Comparison of ENCODE assay signal across 17 mouse cellular contexts in genomic region chr8:91371995-91372394, GRCm38 (mm10). TPM values are rescaled to one million over a fixed set of nuclear protein-coding genes. Genes with fewer than 3 reads are reported as not detected.
A peak's percentile ranks its signal among the peaks of the same experiment; 100 is the strongest.
DNase-seq lines count a peak whose midpoint lies in the region; ATAC-seq and TF ChIP-seq lines count a peak whose summit lies in the region.
"Had no signal": no experiment of that assay in that cellular context is flagged by ENCODE, and none has a peak within 500 bp of the region (broad histone marks: within the 10 kb centered on the region; RNA-seq: fewer than 3 reads in every experiment).

No protein-coding gene starts in this region.

- intact Hi-C loops in heart, adult 2 months (cut with DNase I), result loop anchor here (5.0 kb wide), 1 partner anchor 60 kb away; the partner anchor contains the start of genes Fto and Rpgrip1l

- no peaks in the 10 kb centered on the region for H3K27me3 ChIP-seq in heart, adult 2 months (ENCODE audit: control insufficient read depth, insufficient read depth, low read length)
- no peaks in the 10 kb centered on the region for H3K27me3 ChIP-seq in heart, embryonic 16.5 days (ENCODE audit: control insufficient read depth, insufficient read depth, low read length)
- no peaks in the 10 kb centered on the region for H3K27me3 ChIP-seq in kidney, embryonic 14.5 days (ENCODE audit: control insufficient read depth, insufficient read depth, low read length)
- peaks cover 6% of the 10 kb centered on the region; the same call in 1 of the 2 replicates for H3K27me3 ChIP-seq in forebrain, embryonic 15.5 days
- H3K27me3 ChIP-seq: intestine, embryonic 15.5 days; liver, embryonic 15.5 days had no signal

- H3K36me3 ChIP-seq in heart, adult 2 months (ENCODE audit: control insufficient read depth, insufficient read depth, low read length), result peaks cover 15% of the 10 kb centered on the region
- H3K36me3 ChIP-seq in heart, embryonic 16.5 days (ENCODE audit: control insufficient read depth, insufficient read depth), result no peaks in the 10 kb centered on the region
- no peaks in the 10 kb centered on the region for H3K36me3 ChIP-seq in kidney, embryonic 14.5 days (ENCODE audit: control insufficient read depth, insufficient read depth, low read length)
- no peaks in the 10 kb centered on the region for H3K36me3 ChIP-seq in forebrain, embryonic 15.5 days
- H3K36me3 ChIP-seq: hindbrain, embryonic 13.5 days; intestine, embryonic 15.5 days; limb, embryonic 12.5 days; liver, embryonic 15.5 days; midbrain, embryonic 15.5 days had no signal

- DNase-seq in gastrocnemius, adult 18-20 months (ENCODE audit: low spot score), result peak; percentile 48
- no peak for DNase-seq in gastrocnemius, postnatal 4 days (ENCODE audit: low spot score in 2 of 2)
- DNase-seq in brain, adult 2 months (ENCODE audit: low read depth, low spot score), result peak; percentile 49
- peak; percentile 56 to 72 for DNase-seq in heart, adult 2 months
- DNase-seq: cerebellum, adult 11-12 months; thymus, postnatal 14 days had no signal

- TF ChIP-seq CTCF in heart, adult 2 months (IDR thresholded peaks at IDR 0.05), result no peak

- H3K27ac ChIP-seq in heart, adult 2 months, result peak overlapping the region; percentile 62
- H3K27ac ChIP-seq in heart, embryonic 16.5 days (ENCODE audit: low read length), result peak overlapping the region; percentile 69
- H3K27ac ChIP-seq in kidney, embryonic 14.5 days (ENCODE audit: low read depth, low read length), result no peak overlapping the region
- H3K27ac ChIP-seq in forebrain, embryonic 15.5 days (replicated peaks), result no peak overlapping the region
- H3K27ac ChIP-seq: forebrain, embryonic 13.5 days; hindbrain, embryonic 13.5 days; intestine, embryonic 15.5 days; left cerebral cortex, adult 2 months; limb, embryonic 12.5 days; liver, embryonic 15.5 days had no signal

- no peak for TF ChIP-seq POLR2A in heart, adult 2 months (IDR thresholded peaks at IDR 0.05; ENCODE audit: insufficient read depth, low read depth, low read length)

- no peaks in the 10 kb centered on the region for H3K9me3 ChIP-seq in heart, embryonic 16.5 days (replicated peaks; ENCODE audit: control insufficient read depth, low read length)
- H3K9me3 ChIP-seq in kidney, embryonic 14.5 days (ENCODE audit: control insufficient read depth, low read length), result no peaks in the 10 kb centered on the region
- no peaks in the 10 kb centered on the region for H3K9me3 ChIP-seq in forebrain, embryonic 15.5 days
- H3K9me3 ChIP-seq: forebrain, embryonic 13.5 days; hindbrain, embryonic 13.5 days; intestine, embryonic 15.5 days; limb, embryonic 12.5 days; liver, embryonic 15.5 days; midbrain, embryonic 15.5 days had no signal

- H3K4me2 ChIP-seq in heart, embryonic 16.5 days (ENCODE audit: low read depth, low read length), result peak overlapping the region; percentile 13
- H3K4me2 ChIP-seq in kidney, embryonic 14.5 days (replicated peaks; ENCODE audit: low read depth, low read length), result no peak overlapping the region
- H3K4me2 ChIP-seq in forebrain, embryonic 15.5 days (replicated peaks), result no peak overlapping the region
- H3K4me2 ChIP-seq: forebrain, embryonic 13.5 days; hindbrain, embryonic 13.5 days; intestine, embryonic 15.5 days; limb, embryonic 12.5 days; liver, embryonic 15.5 days; midbrain, embryonic 15.5 days had no signal

- 13% methylated on average over 4 of the region's 4 CpGs for WGBS in heart, adult 2 months
- 14% methylated on average over 4 of the region's 4 CpGs for WGBS in heart, embryonic 16.5 days
- WGBS in kidney, embryonic 14.5 days, result 51% methylated on average over 4 of the region's 4 CpGs
- WGBS in forebrain, embryonic 15.5 days, result 52% methylated on average over 4 of the region's 4 CpGs

- TF ChIP-seq EP300 in heart, adult 2 months (IDR thresholded peaks at IDR 0.05; ENCODE audit: insufficient read depth, low read depth, low read length), result 0 out of 2 replicates have a peak, but pooled peaks have one; percentile 26

- H3K4me1 ChIP-seq in heart, adult 2 months (ENCODE audit: control insufficient read depth, insufficient read depth, low read length), result peaks cover 24% of the 10 kb centered on the region
- peaks cover 49% of the 10 kb centered on the region for H3K4me1 ChIP-seq in heart, embryonic 16.5 days (ENCODE audit: control insufficient read depth, insufficient read depth, low read length)
- peaks cover 30% of the 10 kb centered on the region for H3K4me1 ChIP-seq in kidney, embryonic 14.5 days (ENCODE audit: control insufficient read depth, insufficient read depth, low read length)
- peaks cover 5% of the 10 kb centered on the region for H3K4me1 ChIP-seq in forebrain, embryonic 15.5 days

- peak; percentile 80 for ATAC-seq in heart, embryonic 16.5 days (replicated peaks; ENCODE audit: extremely low read depth, insufficient read depth, low FRiP score)
- ATAC-seq in kidney, embryonic 14.5 days (ENCODE audit: low FRiP score, low TSS enrichment), result no peak
- ATAC-seq in forebrain, embryonic 15.5 days (replicated peaks), result no peak
- ATAC-seq: forebrain, embryonic 13.5 days; intestine, embryonic 15.5 days; lung, postnatal 0 days had no signal

- H3K4me3 ChIP-seq in heart, adult 2 months, result no peak overlapping the region
- no peak overlapping the region for H3K4me3 ChIP-seq in heart, embryonic 16.5 days (ENCODE audit: low read length)
- no peak overlapping the region for H3K4me3 ChIP-seq in kidney, embryonic 14.5 days (ENCODE audit: low read length)
- no peak overlapping the region for H3K4me3 ChIP-seq in forebrain, embryonic 15.5 days
- H3K4me3 ChIP-seq: forebrain, embryonic 13.5 days; hindbrain, embryonic 13.5 days; intestine, embryonic 15.5 days; left cerebral cortex, adult 2 months; limb, embryonic 12.5 days; liver, embryonic 15.5 days; midbrain, embryonic 15.5 days had no signal

- H3K79me2 ChIP-seq in heart, adult 2 months (replicated peaks; ENCODE audit: control insufficient read depth, insufficient read depth, low read length), result peaks cover 4% of the 10 kb centered on the region

- H3K9ac ChIP-seq in heart, adult 2 months (ENCODE audit: low read depth, low read length), result no peak overlapping the region
- H3K9ac ChIP-seq in heart, embryonic 16.5 days (ENCODE audit: low read length), result no peak overlapping the region
- no peak overlapping the region for H3K9ac ChIP-seq in kidney, embryonic 14.5 days (ENCODE audit: low read depth, low read length)
- no peak overlapping the region for H3K9ac ChIP-seq in forebrain, embryonic 15.5 days (replicated peaks)
- H3K9ac ChIP-seq: forebrain, embryonic 13.5 days; hindbrain, embryonic 13.5 days; intestine, embryonic 15.5 days; limb, embryonic 12.5 days; liver, embryonic 15.5 days; midbrain, embryonic 15.5 days had no signal

RNA-seq across cellular contexts. Expression of gene Fto, which starts 58.7 kb away (rescaled TPM):
- total RNA-seq in gastrocnemius, adult 18-20 months (2021), result 10 to 100 TPM; 81.2 to 87.6 TPM
- 100 to 1,000 TPM; 153 to 154 TPM for total RNA-seq in gastrocnemius, postnatal 4 days (2021)
- total RNA-seq in heart, adult 2 months (2021), result 10 to 100 TPM; 57.6 to 65.1 TPM
- 41.3 and 53.3 TPM in 2 replicates for polyA plus RNA-seq in heart, adult 2 months (2012; rRNA removed)
- polyA plus RNA-seq in heart, embryonic 16.5 days (2015; fragmentation: Nextera tagmentation; extraction: Ambion mirVana), result 69.3 and 72.1 TPM in 2 replicates
- 44.7 and 94.3 TPM in 2 replicates for polyA plus RNA-seq in kidney, embryonic 14.5 days (2014; fragmentation: Nextera tagmentation; extraction: Ambion mirVana)
- 111 and 114 TPM in 2 replicates for polyA plus RNA-seq in forebrain, embryonic 15.5 days (2015; fragmentation: Nextera tagmentation; extraction: Ambion mirVana)

RNA-seq across cellular contexts. Expression of gene Rpgrip1l, which starts 58.9 kb away (rescaled TPM):
- total RNA-seq in gastrocnemius, adult 18-20 months (2021), result 1 to 10 TPM; 1.8 to 4.6 TPM
- 1 to 10 TPM; 3.8 to 4.4 TPM for total RNA-seq in gastrocnemius, postnatal 4 days (2021)
- 1 to 10 TPM; 3.2 to 3.6 TPM for total RNA-seq in heart, adult 2 months (2021)
- polyA plus RNA-seq in heart, adult 2 months (2012; rRNA removed), result 0.88 and 1.4 TPM in 2 replicates
- 6.0 and 7.5 TPM in 2 replicates for polyA plus RNA-seq in heart, embryonic 16.5 days (2015; fragmentation: Nextera tagmentation; extraction: Ambion mirVana)
- 14.3 and 14.9 TPM in 2 replicates for polyA plus RNA-seq in kidney, embryonic 14.5 days (2014; fragmentation: Nextera tagmentation; extraction: Ambion mirVana)
- polyA plus RNA-seq in forebrain, embryonic 15.5 days (2015; fragmentation: Nextera tagmentation; extraction: Ambion mirVana), result 13.6 and 14.0 TPM in 2 replicates

Comparison
In these comparisons a context has a peak if more than half of its experiments do, and no peak if none do; other contexts are left out.
1. DNase-seq: peak in gastrocnemius, adult 18-20 months (single experiment), brain, adult 2 months (single experiment) and heart, adult 2 months (2 of 2); none in gastrocnemius, postnatal 4 days (0 of 2).
2. H3K27ac ChIP-seq: peak in heart, adult 2 months (single experiment) and heart, embryonic 16.5 days (single experiment); none in kidney, embryonic 14.5 days (single experiment) and forebrain, embryonic 15.5 days (single experiment).